Mouse (Mus musculus): ENCODE results near the gene Camta1. TPM values are rescaled to one million over a fixed set of nuclear protein-coding genes. Genes with fewer than 3 reads are reported as not detected.

Camta1 gene
- total RNA-seq, 2 experiments from 2014 or later = 247 to 265 TPM

DNA sequence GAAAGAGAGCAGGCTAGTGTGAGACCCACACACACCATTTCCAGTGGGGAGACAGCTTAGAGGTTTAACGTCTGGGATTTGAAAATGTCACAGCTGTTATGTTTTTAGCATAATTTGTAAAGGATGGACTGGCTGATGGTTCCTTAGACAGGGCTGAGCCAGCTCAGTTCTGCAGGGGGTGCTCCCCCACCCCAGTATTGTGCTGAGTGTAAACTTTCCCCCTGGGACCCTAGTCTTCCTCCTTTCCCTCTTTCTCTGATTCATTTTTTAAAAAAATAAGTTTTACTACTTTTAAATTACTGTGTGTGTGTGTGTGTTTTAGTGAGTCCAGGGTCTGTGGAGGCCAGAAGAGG lies 904.6 kb downstream of the Camta1 start:
- no peak for DNase-seq (ENCODE audit: low spot score in 2 of 2)

DNA sequence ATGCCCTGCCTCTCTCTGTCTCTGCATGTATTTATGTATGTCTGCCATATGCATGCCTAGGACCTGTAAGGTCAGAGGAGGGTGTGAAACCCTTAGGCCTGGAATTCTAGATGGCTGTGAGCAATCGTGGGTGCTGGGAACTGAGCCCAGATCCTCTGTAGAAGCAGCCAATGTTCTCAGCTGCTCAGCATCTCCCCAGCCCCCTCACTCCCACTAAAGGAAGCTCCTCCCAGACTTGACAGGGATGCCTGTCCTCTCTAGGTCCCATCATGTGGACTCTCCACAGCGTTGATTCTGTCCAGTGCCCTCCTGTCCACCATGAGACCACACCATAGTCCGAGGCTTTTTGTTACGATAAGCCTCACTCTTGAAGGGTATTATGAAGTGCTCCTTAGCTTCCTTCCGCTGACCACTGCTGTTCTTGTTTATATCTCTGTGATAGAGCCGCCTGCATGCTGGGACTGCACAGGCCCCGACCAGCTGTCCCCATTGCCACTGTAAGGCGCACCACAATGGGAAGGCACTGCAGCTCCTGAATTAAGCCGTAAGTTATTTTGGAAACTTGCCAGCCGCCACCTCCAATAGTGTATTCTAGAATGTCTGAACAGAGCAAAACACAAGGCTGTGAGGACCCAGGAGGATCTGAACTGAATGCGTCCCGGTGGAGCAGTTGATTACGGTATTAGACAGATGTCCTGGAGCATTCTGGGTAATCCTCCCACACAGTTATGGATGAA lies 905.1 kb downstream of the Camta1 start:
- peak; percentile 12 to 35 for DNase-seq (ENCODE audit: low spot score in 2 of 2)

DNA sequence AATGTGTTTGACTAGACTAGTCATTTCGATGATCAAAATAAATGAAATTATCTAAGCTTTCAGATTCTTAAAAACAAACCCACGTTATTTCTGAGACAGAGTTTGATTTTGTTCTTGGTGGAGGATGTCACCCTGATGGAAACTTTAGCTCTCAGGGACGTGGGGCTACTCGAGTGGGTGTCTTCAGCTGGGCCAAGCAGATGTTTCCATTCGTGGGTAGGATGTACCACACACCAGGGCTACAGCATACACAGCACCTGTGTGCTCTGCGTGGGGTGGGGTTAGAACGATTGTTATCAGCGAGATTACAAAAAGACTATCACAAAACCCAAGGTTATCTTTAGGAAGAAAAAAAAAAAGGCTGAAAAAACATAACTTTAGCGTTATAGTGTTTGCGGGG lies 910.7 kb downstream of the Camta1 start:
- DNase-seq (ENCODE audit: low spot score in 2 of 2) = no peak

DNA sequence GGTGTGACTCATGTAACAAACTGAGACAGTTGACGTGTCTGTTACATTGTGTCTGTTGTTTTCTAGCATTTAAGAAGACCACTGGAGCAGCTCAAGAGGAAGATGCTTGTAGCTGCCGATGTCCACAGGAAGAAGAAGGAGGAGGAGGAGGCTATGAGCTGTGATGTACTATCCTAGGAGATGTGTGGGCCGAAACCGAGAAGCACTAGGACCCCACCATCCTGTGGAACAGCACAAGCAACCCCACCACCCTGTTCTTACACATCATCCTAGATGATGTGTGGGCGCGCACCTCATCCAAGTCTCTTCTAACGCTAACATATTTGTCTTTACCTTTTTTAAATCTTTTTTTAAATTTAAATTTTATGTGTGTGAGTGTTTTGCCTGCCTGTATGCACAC lies 917.0 kb downstream of the Camta1 start:
- peak; percentile 12 to 25 for DNase-seq (ENCODE audit: low spot score in 2 of 2)

DNA sequence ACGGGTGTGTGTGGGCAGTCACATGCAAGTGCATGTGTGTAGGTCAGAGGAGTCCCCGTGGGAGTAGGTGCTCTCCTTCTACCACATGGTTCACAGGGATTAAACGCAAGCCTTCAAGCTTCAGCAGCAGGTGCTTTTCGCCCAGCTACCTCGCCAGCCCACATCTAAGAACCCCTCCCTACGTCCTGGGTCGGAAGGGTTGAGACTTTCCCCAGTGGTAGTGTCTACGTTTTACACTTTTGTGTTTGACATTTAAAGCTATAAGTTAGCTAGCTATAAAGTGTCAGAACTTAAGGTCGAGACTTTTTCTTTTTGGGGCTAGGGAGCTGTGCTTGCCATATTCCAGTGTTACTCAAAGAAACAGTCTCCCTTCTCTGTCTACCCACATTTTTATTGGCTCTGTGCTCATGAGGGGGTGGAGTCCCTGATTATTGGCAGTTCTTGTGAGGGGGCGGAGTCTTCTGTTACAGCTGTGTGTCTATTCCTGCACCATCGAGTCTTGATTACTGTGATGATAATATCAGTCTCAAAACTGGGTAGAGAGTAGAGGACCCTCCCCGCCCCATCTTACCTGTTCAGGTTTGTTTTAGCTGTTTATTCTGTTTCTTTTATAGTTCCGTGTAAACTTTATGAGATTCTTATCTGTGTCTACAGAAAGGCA lies 921.6 kb downstream of the Camta1 start:
- DNase-seq (ENCODE audit: low spot score in 2 of 2) = no peak

DNA sequence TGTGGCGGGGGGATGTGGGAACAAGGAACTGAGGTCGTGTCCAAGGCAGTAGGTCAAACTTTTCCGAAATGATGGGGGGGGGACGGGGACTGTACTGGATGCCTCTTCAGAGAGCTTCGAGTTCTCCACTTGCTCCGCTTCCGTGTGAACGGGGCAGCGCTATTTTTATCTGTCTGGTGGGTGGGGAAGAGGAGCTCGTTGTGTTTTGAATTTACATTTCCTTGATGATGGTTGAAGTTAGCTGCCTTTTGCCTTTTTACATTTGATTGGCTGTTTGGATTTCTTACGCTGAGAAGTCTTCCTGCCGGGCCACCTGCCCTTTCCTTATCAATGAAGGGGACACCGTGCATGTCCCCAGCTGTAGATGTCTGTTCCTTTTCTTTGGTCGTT lies 923.6 kb downstream of the Camta1 start:
- DNase-seq (ENCODE audit: low spot score in 2 of 2) = peak in 1 of 2 experiments; percentile 22

DNA sequence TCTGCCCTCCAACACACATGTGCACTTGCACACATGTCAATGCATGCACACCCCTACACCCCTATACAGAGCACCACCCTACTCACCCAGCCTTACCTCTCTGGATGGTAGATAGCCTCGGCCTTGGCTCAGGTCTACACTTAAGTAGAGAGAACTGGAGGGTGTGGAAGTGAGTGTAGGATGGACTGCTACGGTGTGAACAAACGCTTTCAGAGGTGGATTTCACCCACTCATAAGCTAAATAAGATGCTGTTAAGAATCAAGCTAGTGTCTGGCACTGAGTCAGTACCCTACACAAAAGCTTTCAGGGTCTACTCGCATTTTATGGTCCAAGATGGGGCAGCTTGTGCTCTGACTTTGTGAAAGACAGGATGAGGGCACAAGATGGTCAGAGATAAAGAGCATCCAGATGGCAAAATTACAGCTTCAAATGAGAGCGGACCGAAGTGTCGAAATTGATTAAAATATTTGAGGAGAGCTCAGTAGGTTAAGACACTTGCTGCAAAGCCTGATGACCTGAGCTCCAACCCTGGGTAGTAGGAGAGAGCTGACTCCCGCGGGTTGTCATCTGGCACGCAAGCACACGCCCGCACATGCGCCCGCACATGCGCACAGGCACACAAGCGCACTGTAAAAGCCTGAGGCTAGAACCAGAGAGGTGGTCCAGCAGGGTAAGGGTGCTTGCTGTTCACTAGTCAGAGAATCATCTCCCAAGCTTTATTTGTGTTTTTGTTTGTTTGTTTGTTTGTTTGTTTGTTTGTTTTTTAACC lies 924.2 kb downstream of the Camta1 start:
- DNase-seq (ENCODE audit: low spot score in 2 of 2) = peak; percentile 48 to 60

DNA sequence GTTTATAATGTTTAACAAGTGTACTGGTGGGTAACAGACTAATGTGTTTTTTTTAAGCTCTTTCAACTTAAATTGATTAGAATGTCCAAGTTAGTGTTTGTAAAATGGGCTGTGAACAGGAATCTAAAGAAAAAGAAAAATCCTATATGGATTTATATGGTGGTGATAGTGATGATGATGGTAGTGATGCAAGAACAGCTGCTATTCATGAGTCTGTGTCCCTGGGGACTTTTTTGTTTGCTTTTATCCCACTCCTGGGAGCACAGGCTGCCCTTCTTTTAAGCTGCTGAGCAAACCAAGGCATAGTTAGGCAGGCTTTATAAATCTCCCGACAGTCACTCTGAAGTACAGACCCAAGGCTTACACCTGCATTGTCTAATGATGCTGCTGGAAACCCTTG lies 928.2 kb downstream of the Camta1 start:
- DNase-seq (ENCODE audit: low spot score in 2 of 2) = no peak

DNA sequence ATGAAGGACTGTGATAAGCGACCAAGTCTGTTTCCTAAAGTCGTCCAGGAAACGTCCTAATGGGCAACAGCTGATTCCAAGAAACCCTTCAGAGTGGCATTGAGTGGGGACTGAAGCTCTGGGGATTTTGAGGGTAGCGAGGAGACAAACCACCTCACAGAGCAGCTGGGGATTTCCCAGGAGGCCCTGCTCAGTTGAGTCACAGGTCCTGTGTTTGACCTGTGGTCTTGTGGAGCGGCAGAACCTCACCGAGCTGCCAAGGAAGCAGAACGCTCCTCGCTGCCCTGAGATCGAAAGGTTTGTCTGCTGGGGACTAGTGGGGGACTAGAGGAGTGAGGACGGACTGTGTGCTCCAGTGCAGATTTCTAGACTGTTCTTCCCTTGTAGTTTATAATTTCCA lies 933.9 kb downstream of the Camta1 start:
- no peak for DNase-seq (ENCODE audit: low spot score in 2 of 2)

DNA sequence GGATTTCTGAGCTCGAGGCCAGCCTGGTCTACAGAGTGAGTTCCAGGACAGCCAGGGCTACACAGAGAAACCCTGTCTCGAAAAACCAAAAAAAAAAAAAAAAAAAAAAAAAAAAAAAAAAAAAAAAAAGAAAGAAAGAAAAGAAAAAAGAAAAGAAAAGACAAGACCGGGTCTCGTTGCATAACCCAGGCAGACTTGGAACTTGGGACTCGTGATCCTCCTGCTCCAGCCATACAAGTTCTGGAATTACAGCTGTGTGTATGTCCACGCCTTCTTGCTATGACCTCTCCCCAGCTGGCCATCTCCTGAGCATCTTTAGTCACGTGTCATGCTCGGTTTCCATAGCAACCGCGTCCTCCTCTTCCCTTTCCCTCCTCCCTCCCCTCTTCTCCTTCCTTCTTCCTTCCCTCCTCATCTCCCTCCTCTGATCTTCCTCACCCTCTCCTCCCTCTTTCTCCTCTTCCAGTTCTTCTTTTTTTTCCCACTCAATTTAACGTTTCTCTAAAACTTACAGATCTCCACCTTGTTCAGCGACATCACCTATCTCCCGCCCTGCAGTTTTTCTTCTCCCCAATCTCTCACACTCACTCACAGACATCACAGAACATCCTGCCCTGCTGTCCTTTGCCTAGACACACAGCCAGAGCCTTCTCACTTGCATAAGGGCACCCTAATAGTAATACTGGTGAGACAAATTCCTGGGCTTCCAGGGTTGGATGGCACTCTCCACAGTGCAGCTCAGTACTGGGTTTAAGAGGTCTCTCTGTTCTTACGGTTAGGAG lies 934.6 kb downstream of the Camta1 start:
- no peak for DNase-seq (ENCODE audit: low spot score in 2 of 2)

DNA sequence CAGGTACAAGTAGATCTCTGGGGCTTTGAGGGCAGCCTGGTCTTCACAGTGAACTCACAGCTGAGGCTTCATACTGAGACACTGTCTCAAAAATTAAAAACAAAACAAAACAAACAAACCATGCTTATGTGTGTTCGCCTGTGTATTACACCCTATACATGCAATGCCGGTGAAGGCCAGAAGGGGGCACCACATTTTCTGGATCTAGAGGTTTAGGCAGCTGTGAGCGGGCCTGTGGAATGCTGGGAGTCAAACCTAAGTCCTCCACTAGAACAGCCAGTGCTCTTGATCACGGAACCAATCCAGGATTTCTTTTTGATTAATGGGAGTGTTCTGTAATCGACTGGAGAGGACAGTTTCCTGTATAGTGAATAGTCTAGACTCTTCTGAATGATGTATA lies 935.8 kb downstream of the Camta1 start:
- DNase-seq (ENCODE audit: low spot score in 2 of 2) = no peak

DNA sequence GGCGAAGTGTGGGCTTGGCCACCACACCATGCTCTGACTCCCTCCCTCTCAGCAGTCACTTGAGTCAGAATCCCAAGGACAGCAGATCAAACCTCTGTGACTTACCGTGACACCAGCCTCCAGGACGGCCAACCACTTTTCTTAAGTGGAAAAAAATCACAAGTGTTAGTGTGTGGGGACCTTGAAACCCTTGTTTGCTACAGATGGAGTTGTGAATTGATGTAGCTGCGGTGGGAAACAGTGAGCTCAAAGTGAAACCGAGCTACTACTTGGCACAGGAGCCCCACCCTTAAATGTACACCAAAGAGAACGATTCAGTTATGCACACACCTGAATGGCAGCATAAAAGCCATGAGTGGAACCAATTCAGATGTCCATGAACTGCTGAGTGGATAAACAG lies 936.7 kb downstream of the Camta1 start:
- no peak for DNase-seq (ENCODE audit: low spot score in 2 of 2)

DNA sequence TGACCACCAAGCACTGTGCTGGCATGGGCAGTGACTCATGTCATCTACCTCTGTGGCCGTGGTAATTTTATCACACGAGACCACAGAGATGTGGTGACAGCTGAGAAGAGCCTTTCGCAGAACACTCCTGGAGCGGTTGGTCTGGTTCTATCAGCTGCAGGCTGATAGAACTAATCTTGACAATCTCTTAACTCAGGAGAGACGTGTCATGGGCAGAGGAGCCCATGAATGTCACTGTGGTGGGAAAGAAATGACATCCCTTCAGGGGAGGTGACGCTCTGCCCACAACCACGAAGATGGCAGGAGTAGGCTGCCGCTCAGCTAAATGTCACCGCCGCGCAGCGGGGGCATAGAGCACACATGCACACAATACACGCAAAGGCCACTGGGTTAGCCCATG lies 937.4 kb downstream of the Camta1 start:
- DNase-seq (ENCODE audit: low spot score in 2 of 2) = no peak

DNA sequence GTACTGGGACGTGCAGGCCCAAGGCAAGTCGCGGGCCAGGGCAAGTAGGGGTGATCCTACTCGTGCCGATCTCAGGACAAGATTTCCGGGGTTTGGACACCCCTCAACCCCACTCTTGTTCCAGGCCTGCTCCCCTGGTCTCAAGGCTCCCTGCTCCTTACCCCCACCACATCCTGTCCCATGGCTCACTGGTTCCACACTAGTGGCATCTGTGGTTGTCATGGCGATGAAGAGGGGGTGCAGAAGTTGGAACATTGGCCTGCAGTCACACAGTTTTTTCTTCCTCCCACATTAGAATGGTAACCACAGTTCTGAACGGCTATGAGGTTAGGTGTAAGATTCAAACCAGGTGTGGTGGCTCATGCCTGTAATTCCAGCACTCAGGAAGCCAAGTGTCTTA lies 940.5 kb downstream of the Camta1 start:
- no peak for DNase-seq (ENCODE audit: low spot score in 2 of 2)

DNA sequence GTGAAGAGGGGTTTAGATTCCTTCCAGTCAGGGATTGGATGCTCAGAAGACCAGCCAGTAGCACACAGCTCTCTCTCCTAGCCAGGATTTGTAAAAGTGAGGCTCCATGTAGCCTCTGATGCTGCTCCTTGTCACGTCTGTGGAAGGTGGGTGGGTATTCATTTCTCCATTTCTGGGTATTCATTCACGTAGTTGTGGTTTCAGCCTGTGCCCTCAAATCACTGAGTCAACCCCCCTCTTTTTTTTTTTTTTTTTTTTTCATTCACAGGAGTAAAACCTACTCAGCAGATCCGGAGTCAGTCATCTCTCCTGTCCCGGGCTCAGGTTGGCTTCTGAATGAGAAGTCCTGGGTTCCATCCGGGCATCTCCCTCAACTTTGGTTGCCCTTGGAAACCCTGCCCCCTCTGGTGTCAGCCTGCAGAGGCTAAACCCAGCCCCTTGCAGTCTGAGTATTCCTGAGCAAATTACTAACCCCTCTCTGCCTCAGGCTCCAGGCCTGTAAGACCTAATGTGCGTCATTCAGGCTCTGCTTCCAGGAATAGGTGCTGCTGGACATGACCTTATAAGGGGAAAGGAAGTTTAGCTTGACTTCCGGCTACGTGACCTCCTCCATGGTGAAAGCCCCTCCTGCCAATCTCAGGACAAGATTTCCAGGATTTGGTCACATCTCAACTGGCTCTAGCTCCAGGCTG lies 944.2 kb downstream of the Camta1 start:
- no peak for DNase-seq (ENCODE audit: low spot score in 2 of 2)

DNA sequence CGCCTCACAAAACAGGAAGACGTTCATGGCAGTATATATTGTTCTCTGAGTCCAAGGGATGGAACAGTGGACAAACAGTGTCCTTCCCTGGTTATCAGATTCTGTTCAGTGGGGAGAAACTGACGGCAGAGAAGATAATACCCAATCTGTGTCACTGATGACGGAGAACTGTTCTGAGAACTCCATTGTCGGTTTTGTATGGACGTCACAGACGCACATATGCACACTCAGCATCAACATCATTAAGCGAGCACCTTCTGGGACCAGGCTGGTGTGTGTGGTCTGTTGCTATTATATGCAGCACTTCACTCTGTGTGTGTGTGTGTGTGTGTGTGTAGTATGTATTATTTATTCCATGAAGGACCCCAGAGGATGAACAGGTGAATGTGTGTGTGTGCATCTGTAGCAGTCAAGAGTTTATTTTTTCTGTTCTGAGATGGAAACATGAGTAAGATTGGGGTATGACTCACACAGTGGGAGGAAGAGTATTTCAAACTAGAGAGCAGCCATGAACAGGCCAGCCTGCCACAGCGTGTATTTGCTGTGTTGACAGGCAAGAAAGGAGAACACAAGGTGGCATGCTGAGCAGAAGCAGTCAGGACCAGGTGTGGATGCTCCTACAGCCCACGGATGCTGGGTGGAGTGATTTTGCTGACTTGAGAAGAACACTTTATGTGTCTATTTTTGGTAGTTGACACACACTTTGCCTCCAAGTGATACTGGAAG lies 946.3 kb downstream of the Camta1 start:
- peak; percentile 40 to 50 for DNase-seq (ENCODE audit: low spot score in 2 of 2)

DNA sequence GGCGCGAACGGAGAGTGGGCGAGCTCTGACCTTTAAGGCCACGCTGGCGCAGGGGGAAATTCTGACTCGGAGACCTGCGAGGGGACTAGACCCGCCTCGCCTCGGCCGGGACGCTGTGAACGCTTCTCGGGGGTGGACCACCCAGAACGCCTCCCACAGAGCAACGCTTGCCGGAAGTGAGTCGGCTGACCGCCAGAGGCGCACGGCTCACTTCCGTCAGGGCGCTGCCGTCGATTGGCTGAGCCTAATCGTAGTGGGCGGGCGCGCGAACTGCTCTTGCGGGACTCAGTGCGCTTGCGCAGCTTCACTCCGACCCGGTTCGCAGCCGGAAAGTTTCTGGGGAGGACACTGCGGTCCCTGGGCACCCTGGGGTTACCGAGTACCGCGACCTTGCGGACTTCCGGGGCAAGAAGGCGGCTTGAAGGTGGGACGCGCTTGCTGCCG lies 947.4 kb downstream of the Camta1 start, which contains the start of the genes Park7 and Tnfrsf9:
Gene Park7, minus strand, starts transcription at position 148 of the 444 bp plus-strand sequence.
Gene Tnfrsf9, plus strand, starts transcription at position 273 of the 444 bp plus-strand sequence.
- peak; percentile 95 to 97 for DNase-seq (ENCODE audit: low spot score in 2 of 2)

DNA sequence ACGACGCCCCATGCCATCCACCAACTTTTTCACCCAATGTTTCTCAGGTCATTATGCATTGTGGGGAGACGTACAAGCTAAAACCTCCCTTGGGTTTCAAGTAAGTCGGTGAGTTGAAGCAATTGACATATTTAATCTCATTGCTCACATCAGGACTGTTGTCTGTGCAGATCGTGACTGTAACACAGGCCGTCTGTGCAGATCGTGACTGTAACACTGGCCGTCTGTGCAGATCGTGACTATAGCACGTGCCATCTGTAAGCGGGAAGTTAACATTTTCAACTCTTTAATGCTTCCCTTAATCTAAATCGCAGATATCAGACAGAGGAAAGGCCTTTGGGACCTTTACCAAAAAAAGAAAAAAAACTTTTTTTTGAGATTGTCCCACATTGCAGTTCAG lies 947.9 kb downstream of the Camta1 start:
- DNase-seq (ENCODE audit: low spot score in 2 of 2) = no peak

DNA sequence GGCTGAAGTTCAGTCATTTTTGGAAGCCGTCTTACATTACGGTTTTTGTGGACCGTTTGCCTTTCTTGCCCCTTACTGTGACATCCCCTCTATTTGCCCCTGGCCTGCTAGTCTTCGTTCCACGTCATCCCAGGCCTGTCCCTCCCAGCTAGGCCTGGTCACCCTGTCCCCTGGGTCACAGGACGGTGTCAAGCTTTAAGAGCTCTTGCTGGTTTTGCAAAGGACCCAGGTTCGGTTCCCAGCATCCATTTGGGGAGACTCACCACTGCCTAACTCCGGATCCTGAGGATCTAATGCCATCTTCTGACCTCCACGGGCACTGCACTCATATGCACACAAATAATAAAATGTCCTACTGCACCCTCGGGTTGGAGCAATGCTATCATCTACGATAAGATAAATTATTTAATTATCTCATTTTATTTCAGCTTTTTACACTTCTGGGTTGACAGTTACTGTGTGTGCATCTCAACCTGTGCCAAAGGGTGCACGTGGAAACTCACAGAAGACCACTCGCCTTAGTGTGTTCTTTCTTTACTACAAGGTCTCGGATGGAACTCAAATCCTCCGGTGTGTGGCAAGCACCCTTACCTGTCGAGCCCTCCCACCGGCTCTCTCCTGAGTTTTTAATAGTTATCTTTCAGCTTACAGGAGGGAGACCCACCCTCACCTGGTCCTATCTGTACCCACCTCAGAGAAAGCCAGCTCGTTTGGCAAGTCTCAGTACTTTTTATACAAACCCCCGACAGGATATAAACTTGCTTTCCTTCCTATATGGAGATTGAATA lies 951.3 kb downstream of the Camta1 start:
- DNase-seq (ENCODE audit: low spot score in 2 of 2) = no peak

Data from left cerebral cortex, adult 18-20 months (tissue).